Mouse (Mus musculus): ENCODE measurements at regions not wholly inside any gene's neighbourhood (a gene's known extent, or its start where the extent isn't known, plus 50 kb on each side); places are given as distances from the start of the nearest gene placed in this dataset.
"Not testable (repeated sequence)": the region's sequence is repeated elsewhere in the genome, so short reads cannot be mapped to it uniquely, and the experiment has no call there.

GRCm38 (mm10) chr17:4620361-4620760 lies 373.8 kb upstream of the Arid1b start:
- no peak for DNase-seq (ENCODE audit: low read depth, low spot score)
- in situ Hi-C loops (cut with MboI; ENCODE audit: low sequenced_read_pairs in 2 of 2, unreplicated experiment in 2 of 2) = no loop called here
- Histone ChIP-seq H3K4me1 (ENCODE audit: control insufficient read depth in 2 of 2, insufficient read depth in 2 of 2, low read length in 2 of 2, poor library complexity in 1 of 2) (no peaks in the 10 kb centered on the region), H3K36me3 (ENCODE audit: control insufficient read depth, insufficient read depth, low read length, poor library complexity, severe bottlenecking) (no peaks in the 10 kb centered on the region), H3K4me3 (ENCODE audit: insufficient read depth in 1 of 2, low read depth in 1 of 2, low read length in 2 of 2, poor library complexity in 1 of 2, severe bottlenecking in 1 of 2) (no peak overlapping the region), H3K9me3 (ENCODE audit: control insufficient read depth, insufficient read depth, low read depth, low read length) (no peaks in the 10 kb centered on the region), H3K9ac (ENCODE audit: insufficient read depth, low read depth, low read length, poor library complexity, severe bottlenecking) (no peak overlapping the region), H3K27ac (ENCODE audit: insufficient read depth, low read depth, low read length, poor library complexity, severe bottlenecking) (no peak overlapping the region)
- no peak for TF ChIP-seq ZNF384 (IDR thresholded peaks at IDR 0.05; ENCODE audit: low read depth, low read length)
- no peak for TF ChIP-seq HCFC1 (IDR thresholded peaks at IDR 0.05; ENCODE audit: borderline replicate concordance, insufficient read depth, low read length)
- TF ChIP-seq MAFK (IDR thresholded peaks at IDR 0.05; ENCODE audit: insufficient read depth, low read depth, low read length) = no peak
- TF ChIP-seq ZC3H11A (IDR thresholded peaks at IDR 0.05; ENCODE audit: borderline replicate concordance, low read depth, low read length) = no peak
- no peak for TF ChIP-seq CHD2 (IDR thresholded peaks at IDR 0.05; ENCODE audit: low read depth, low read length)

DNA sequence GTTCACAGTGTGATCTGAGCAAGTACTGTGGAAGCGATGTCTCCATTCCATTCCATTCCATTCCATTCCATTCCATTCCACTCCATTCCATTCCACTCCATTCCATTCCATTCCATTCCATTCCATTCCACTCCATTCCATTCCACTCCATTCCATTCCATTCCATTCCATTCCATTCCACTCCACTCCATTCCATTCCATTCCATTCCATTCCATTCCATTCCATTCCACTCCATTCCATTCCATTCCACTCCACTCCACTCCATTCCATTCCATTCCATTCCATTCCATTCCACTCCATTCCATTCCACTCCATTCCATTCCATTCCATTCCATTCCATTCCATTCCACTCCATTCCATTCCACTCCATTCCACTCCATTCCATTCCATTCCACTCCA lies 368.0 kb upstream of the Arid1b start:
- H3K9me3 ChIP-seq (ENCODE audit: control insufficient read depth, insufficient read depth, low read depth, low read length); H3K36me3 ChIP-seq (ENCODE audit: control insufficient read depth, insufficient read depth, low read length, poor library complexity, severe bottlenecking); H3K27ac ChIP-seq (ENCODE audit: insufficient read depth, low read depth, low read length, poor library complexity, severe bottlenecking); in situ Hi-C loops (cut with MboI; ENCODE audit: low sequenced_read_pairs in 2 of 2, unreplicated experiment in 2 of 2); DNase-seq (ENCODE audit: low read depth, low spot score); H3K4me1 ChIP-seq (ENCODE audit: control insufficient read depth in 2 of 2, insufficient read depth in 2 of 2, low read length in 2 of 2, poor library complexity in 1 of 2): not testable (repeated sequence)
- Histone ChIP-seq H3K4me3 (ENCODE audit: insufficient read depth in 1 of 2, low read depth in 1 of 2, low read length in 2 of 2, poor library complexity in 1 of 2, severe bottlenecking in 1 of 2) (peak overlapping the region in 1 of 2 experiments; percentile 27; a peak in 1 of 4 replicates), H3K9ac (ENCODE audit: insufficient read depth, low read depth, low read length, poor library complexity, severe bottlenecking) (peak overlapping the region; percentile 80; the same call in 1 of the 2 replicates)

- in situ Hi-C loops (cut with MboI; ENCODE audit: low sequenced_read_pairs in 2 of 2, unreplicated experiment in 2 of 2) = no loop called here
- H3K36me3 ChIP-seq (ENCODE audit: control insufficient read depth, insufficient read depth, low read length, poor library complexity, severe bottlenecking) = no peaks in the 10 kb centered on the region
Measured at GRCm38 (mm10) chr17:4627542-4627941, 366.6 kb upstream of the Arid1b start.

GRCm38 (mm10) chr17:4631122-4631521 lies 363.0 kb upstream of the Arid1b start:
- no peak for DNase-seq (ENCODE audit: low read depth, low spot score)
- no peaks in the 10 kb centered on the region for H3K36me3 ChIP-seq (ENCODE audit: control insufficient read depth, insufficient read depth, low read length, poor library complexity, severe bottlenecking)
- H3K27ac ChIP-seq (ENCODE audit: insufficient read depth, low read depth, low read length, poor library complexity, severe bottlenecking) = no peak overlapping the region
- no peak overlapping the region for H3K4me3 ChIP-seq (ENCODE audit: insufficient read depth in 1 of 2, low read depth in 1 of 2, low read length in 2 of 2, poor library complexity in 1 of 2, severe bottlenecking in 1 of 2)
- H3K9ac ChIP-seq (ENCODE audit: insufficient read depth, low read depth, low read length, poor library complexity, severe bottlenecking) = no peak overlapping the region
- TF ChIP-seq CHD2 (IDR thresholded peaks at IDR 0.05; ENCODE audit: low read depth, low read length) (no peak), MAFK (IDR thresholded peaks at IDR 0.05; ENCODE audit: insufficient read depth, low read depth, low read length) (no peak), ZNF384 (IDR thresholded peaks at IDR 0.05; ENCODE audit: low read depth, low read length) (no peak), HCFC1 (IDR thresholded peaks at IDR 0.05; ENCODE audit: borderline replicate concordance, insufficient read depth, low read length) (no peak), ZC3H11A (IDR thresholded peaks at IDR 0.05; ENCODE audit: borderline replicate concordance, low read depth, low read length) (no peak)
- peaks cover 0 to 4% of the 10 kb centered on the region in 2 experiments; a peak in 1 of 4 replicates for H3K4me1 ChIP-seq (ENCODE audit: control insufficient read depth in 2 of 2, insufficient read depth in 2 of 2, low read length in 2 of 2, poor library complexity in 1 of 2)
- no peaks in the 10 kb centered on the region for H3K9me3 ChIP-seq (ENCODE audit: control insufficient read depth, insufficient read depth, low read depth, low read length)
- in situ Hi-C loops (cut with MboI; ENCODE audit: low sequenced_read_pairs in 2 of 2, unreplicated experiment in 2 of 2) = no loop called here

More at GRCm38 (mm10) chr17:4627542-4627941, 366.6 kb upstream of the Arid1b start:
- no peak for TF ChIP-seq MAFK (IDR thresholded peaks at IDR 0.05; ENCODE audit: insufficient read depth, low read depth, low read length)
- no peak for TF ChIP-seq HCFC1 (IDR thresholded peaks at IDR 0.05; ENCODE audit: borderline replicate concordance, insufficient read depth, low read length)
- no peak for TF ChIP-seq ZNF384 (IDR thresholded peaks at IDR 0.05; ENCODE audit: low read depth, low read length)
- no peak for TF ChIP-seq CHD2 (IDR thresholded peaks at IDR 0.05; ENCODE audit: low read depth, low read length)
- no peak for TF ChIP-seq ZC3H11A (IDR thresholded peaks at IDR 0.05; ENCODE audit: borderline replicate concordance, low read depth, low read length)
- Histone ChIP-seq H3K27ac (ENCODE audit: insufficient read depth, low read depth, low read length, poor library complexity, severe bottlenecking) (no peak overlapping the region), H3K9me3 (ENCODE audit: control insufficient read depth, insufficient read depth, low read depth, low read length) (no peaks in the 10 kb centered on the region), H3K4me1 (ENCODE audit: control insufficient read depth in 2 of 2, insufficient read depth in 2 of 2, low read length in 2 of 2, poor library complexity in 1 of 2) (no peaks in the 10 kb centered on the region), H3K9ac (ENCODE audit: insufficient read depth, low read depth, low read length, poor library complexity, severe bottlenecking) (no peak overlapping the region), H3K4me3 (ENCODE audit: insufficient read depth in 1 of 2, low read depth in 1 of 2, low read length in 2 of 2, poor library complexity in 1 of 2, severe bottlenecking in 1 of 2) (no peak overlapping the region)
- no peak for DNase-seq (ENCODE audit: low read depth, low spot score)

- no peak overlapping the region for H3K4me3 ChIP-seq (ENCODE audit: insufficient read depth in 1 of 2, low read depth in 1 of 2, low read length in 2 of 2, poor library complexity in 1 of 2, severe bottlenecking in 1 of 2)
- in situ Hi-C loops (cut with MboI; ENCODE audit: low sequenced_read_pairs in 2 of 2, unreplicated experiment in 2 of 2) = no loop called here
- no peak for DNase-seq (ENCODE audit: low read depth, low spot score)
- H3K9ac ChIP-seq (ENCODE audit: insufficient read depth, low read depth, low read length, poor library complexity, severe bottlenecking) = no peak overlapping the region
- H3K9me3 ChIP-seq (ENCODE audit: control insufficient read depth, insufficient read depth, low read depth, low read length) = no peaks in the 10 kb centered on the region
- H3K36me3 ChIP-seq (ENCODE audit: control insufficient read depth, insufficient read depth, low read length, poor library complexity, severe bottlenecking) = no peaks in the 10 kb centered on the region
- no peak overlapping the region for H3K27ac ChIP-seq (ENCODE audit: insufficient read depth, low read depth, low read length, poor library complexity, severe bottlenecking)
- TF ChIP-seq CHD2 (IDR thresholded peaks at IDR 0.05; ENCODE audit: low read depth, low read length) (no peak), ZC3H11A (IDR thresholded peaks at IDR 0.05; ENCODE audit: borderline replicate concordance, low read depth, low read length) (no peak)
- peaks cover 0 to 4% of the 10 kb centered on the region in 2 experiments; a peak in 1 of 4 replicates for H3K4me1 ChIP-seq (ENCODE audit: control insufficient read depth in 2 of 2, insufficient read depth in 2 of 2, low read length in 2 of 2, poor library complexity in 1 of 2)
Measured at GRCm38 (mm10) chr17:4632506-4632905, 361.6 kb upstream of the Arid1b start.

All from ES-E14 (cell line).